Mouse (Mus musculus): ENCODE results near the gene Dguok. TPM values are rescaled to one million over a fixed set of nuclear protein-coding genes. Genes with fewer than 3 reads are reported as not detected.

Gene Dguok
- total and polyA plus RNA-seq, 3 experiments, result 8.7 to 16.7 (median 11.5) TPM

GRCm38 (mm10) chr6:83540017-83540416 lies 33.2 kb upstream of the Dguok start:
- Histone ChIP-seq H3K36me3 (replicated peaks in 1 of 2; ENCODE audit: control insufficient read depth in 1 of 2, insufficient read depth in 1 of 2, low read length in 1 of 2) (peaks cover 4 to 27% of the 10 kb centered on the region in 2 experiments), H3K9me3 (replicated peaks; ENCODE audit: low read length) (no peaks in the 10 kb centered on the region), H3K4me2 (ENCODE audit: insufficient read depth, low read depth, poor library complexity, severe bottlenecking) (no peak overlapping the region), H3K79me2 (replicated peaks; ENCODE audit: control insufficient read depth, extremely low read depth, insufficient read depth, poor library complexity, severe bottlenecking) (no peaks in the 10 kb centered on the region), H3K4me1 (ENCODE audit: control insufficient read depth in 1 of 2, insufficient read depth in 2 of 2) (peaks cover 11 to 20% of the 10 kb centered on the region in 2 experiments), H3K4me3 (replicated peaks in 1 of 3; ENCODE audit: low read depth in 2 of 3, low read length in 2 of 3, poor library complexity in 1 of 3) (no peak overlapping the region), H3K27me3 (replicated peaks) (no peaks in the 10 kb centered on the region), H3K27ac (ENCODE audit: insufficient read depth, low read depth) (no peak overlapping the region), H3K9ac (ENCODE audit: insufficient read depth, low read depth) (no peak overlapping the region)
- DNase-seq (ENCODE audit: extremely low read depth), result no peak
- in situ Hi-C loops (cut with MboI; ENCODE audit: low pct_ligation_motif_present, low pct_unique_long_range_greater_than_20kb, low sequenced_read_pairs) (no loop called here), dilution Hi-C loops (cut with MboI; ENCODE audit: extremely low pct_ligation_motif_present, extremely low pct_unique_long_range_greater_than_20kb, low sequenced_read_pairs) (no loop called here)
- no peak for TF ChIP-seq JUN (IDR thresholded peaks at IDR 0.05; ENCODE audit: insufficient read depth, low read depth, low read length)
- TF ChIP-seq POLR2AphosphoS2 (IDR thresholded peaks at IDR 0.05; ENCODE audit: low read depth, low read length), result no peak
- no peak for TF ChIP-seq EP300 (IDR thresholded peaks at IDR 0.05; ENCODE audit: low read length)
- no peak for TF ChIP-seq USF2 (conservative IDR thresholded peaks at IDR 0.05; ENCODE audit: low read depth, low read length)
- no peak for TF ChIP-seq E2F4 (IDR thresholded peaks at IDR 0.05; ENCODE audit: insufficient replicate concordance, low read depth, low read length)
- TF ChIP-seq ZMIZ1 (IDR thresholded peaks at IDR 0.05; ENCODE audit: low read depth, low read length), result no peak
- no peak for TF ChIP-seq MYC (IDR thresholded peaks at IDR 0.05; ENCODE audit: low read depth, low read length)
- no peak for TF ChIP-seq RCOR1 (conservative IDR thresholded peaks at IDR 0.05; ENCODE audit: low read depth, low read length)
- no peak for TF ChIP-seq ELF1 (IDR thresholded peaks at IDR 0.05; ENCODE audit: low read depth, low read length)
- TF ChIP-seq CHD1 (IDR thresholded peaks at IDR 0.05; ENCODE audit: low read depth, low read length), result no peak
- TF ChIP-seq CHD2 (IDR thresholded peaks at IDR 0.05; ENCODE audit: low read length), result no peak
- no peak for TF ChIP-seq CTCF (conservative IDR thresholded peaks at IDR 0.05 in 1 of 2, IDR thresholded peaks at IDR 0.05 in 1 of 2; ENCODE audit: low read depth in 2 of 2, low read length in 2 of 2)
- no peak for TF ChIP-seq SMC3 (IDR thresholded peaks at IDR 0.05; ENCODE audit: low read depth, low read length)
- no peak for TF ChIP-seq MXI1 (IDR thresholded peaks at IDR 0.05; ENCODE audit: low read depth, low read length)
- no peak for TF ChIP-seq IRF4 (IDR thresholded peaks at IDR 0.05; ENCODE audit: low read depth, low read length)
- TF ChIP-seq MEF2A (IDR thresholded peaks at IDR 0.05; ENCODE audit: borderline replicate concordance, low read depth, low read length), result no peak
- TF ChIP-seq NELFE (IDR thresholded peaks at IDR 0.05; ENCODE audit: low read depth, low read length), result no peak
- TF ChIP-seq MAZ (IDR thresholded peaks at IDR 0.05; ENCODE audit: low read depth, low read length), result no peak

DNA sequence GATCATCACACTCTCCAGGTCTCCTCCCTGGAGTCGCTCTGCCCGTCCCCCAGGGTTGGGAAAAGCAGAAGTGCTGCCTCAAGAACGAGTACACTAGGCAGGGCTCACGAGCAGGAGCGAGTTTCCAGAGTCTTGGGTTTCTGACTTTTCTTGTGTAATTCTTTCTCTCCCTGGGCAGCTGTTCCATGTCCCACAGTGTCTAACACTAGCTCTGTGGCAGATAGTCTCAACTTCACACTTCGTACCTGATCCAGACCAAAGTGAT lies 30.0 kb upstream of the Dguok start:
- Histone ChIP-seq H3K4me2 (ENCODE audit: insufficient read depth, low read depth, poor library complexity, severe bottlenecking) (no peak overlapping the region), H3K27me3 (replicated peaks) (no peaks in the 10 kb centered on the region)

More for the DNA sequence above, 30.0 kb upstream of the Dguok start:
- Histone ChIP-seq H3K36me3 (replicated peaks in 1 of 2; ENCODE audit: control insufficient read depth in 1 of 2, insufficient read depth in 1 of 2, low read length in 1 of 2) (peaks cover 0 to 4% of the 10 kb centered on the region in 2 experiments), H3K79me2 (replicated peaks; ENCODE audit: control insufficient read depth, extremely low read depth, insufficient read depth, poor library complexity, severe bottlenecking) (no peaks in the 10 kb centered on the region), H3K4me1 (ENCODE audit: control insufficient read depth in 1 of 2, insufficient read depth in 2 of 2) (peaks cover 14 to 33% of the 10 kb centered on the region in 2 experiments), H3K4me3 (replicated peaks in 1 of 3; ENCODE audit: low read depth in 2 of 3, low read length in 2 of 3, poor library complexity in 1 of 3) (no peak overlapping the region), H3K9me3 (replicated peaks; ENCODE audit: low read length) (no peaks in the 10 kb centered on the region), H3K9ac (ENCODE audit: insufficient read depth, low read depth) (no peak overlapping the region), H3K27ac (ENCODE audit: insufficient read depth, low read depth) (no peak overlapping the region)
- TF ChIP-seq MXI1 (IDR thresholded peaks at IDR 0.05; ENCODE audit: low read depth, low read length) (no peak), ETS1 (conservative IDR thresholded peaks at IDR 0.05; ENCODE audit: low read depth, low read length) (no peak), SIN3A (IDR thresholded peaks at IDR 0.05; ENCODE audit: low read length) (no peak), RCOR1 (conservative IDR thresholded peaks at IDR 0.05; ENCODE audit: low read depth, low read length) (no peak), JUN (IDR thresholded peaks at IDR 0.05; ENCODE audit: insufficient read depth, low read depth, low read length) (no peak), CHD1 (IDR thresholded peaks at IDR 0.05; ENCODE audit: low read depth, low read length) (no peak), UBTF (IDR thresholded peaks at IDR 0.05; ENCODE audit: low read depth, low read length) (no peak), ZNF384 (IDR thresholded peaks at IDR 0.05; ENCODE audit: low read depth, low read length) (no peak)
- in situ Hi-C loops (cut with MboI; ENCODE audit: low pct_ligation_motif_present, low pct_unique_long_range_greater_than_20kb, low sequenced_read_pairs) (no loop called here), dilution Hi-C loops (cut with MboI; ENCODE audit: extremely low pct_ligation_motif_present, extremely low pct_unique_long_range_greater_than_20kb, low sequenced_read_pairs) (no loop called here)
- no peak for DNase-seq (ENCODE audit: extremely low read depth)

All from CH12.LX (cell line).